19 mouse cellular contexts compared by ENCODE assay signal in the genomic region with DNA sequence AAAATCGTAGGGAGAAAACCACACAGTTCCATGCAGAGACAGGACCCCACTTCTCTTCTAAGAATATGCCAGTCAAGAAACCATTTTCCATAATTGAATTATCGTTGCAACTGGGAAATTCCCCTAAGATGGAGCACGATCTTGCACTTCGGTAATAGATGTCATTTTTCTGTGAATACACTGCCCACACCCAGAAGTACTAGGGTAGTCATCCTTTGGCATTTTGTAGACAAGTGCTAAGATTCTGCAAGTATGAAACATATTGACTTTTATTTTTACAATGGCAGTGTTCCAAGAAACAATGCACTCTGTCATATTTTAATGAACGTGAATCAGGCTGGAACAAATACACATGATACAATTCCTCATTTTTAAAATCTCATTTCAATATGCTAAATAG. TPM values are rescaled to one million over a fixed set of nuclear protein-coding genes. Genes with fewer than 3 reads are reported as not detected.
"Had no signal": no experiment of that assay in that cellular context is flagged by ENCODE, and none has a peak within 500 bp of the region (broad histone marks: within the 10 kb centered on the region; RNA-seq: fewer than 3 reads in every experiment).

No protein-coding gene starts in this region.

- H3K27ac ChIP-seq: kidney, postnatal 0 days; liver, embryonic 13.5 days; midbrain, embryonic 15.5 days; stomach, embryonic 15.5 days had no signal

- H3K9ac ChIP-seq: liver, embryonic 13.5 days; midbrain, embryonic 15.5 days; stomach, embryonic 15.5 days had no signal

- ATAC-seq: midbrain, embryonic 15.5 days had no signal

- H3K9me3 ChIP-seq: midbrain, embryonic 15.5 days; stomach, embryonic 15.5 days had no signal

- DNase-seq: kidney, adult 2 months; kidney, postnatal 25 days; liver, embryonic 13.5 days; lung, adult 2 months; lung, postnatal 14 days; lung, postnatal 4 days; retina, postnatal 1 day; right cerebral cortex, postnatal 25 days; spleen, adult 18-20 months; thymus, postnatal 25 days had no signal

- H3K4me2 ChIP-seq: liver, embryonic 13.5 days; midbrain, embryonic 11.5 days; midbrain, embryonic 15.5 days; stomach, embryonic 15.5 days had no signal

- H3K4me1 ChIP-seq: liver, embryonic 13.5 days; stomach, embryonic 15.5 days had no signal

- H3K36me3 ChIP-seq: liver, embryonic 13.5 days; stomach, embryonic 15.5 days had no signal

- H3K27me3 ChIP-seq: liver, embryonic 13.5 days; midbrain, embryonic 15.5 days; stomach, embryonic 15.5 days had no signal

- H3K4me3 ChIP-seq: liver, embryonic 13.5 days; midbrain, embryonic 15.5 days; myocyte; stomach, embryonic 15.5 days had no signal

RNA-seq across cellular contexts. Expression of a gene that starts 34.5 kb away (rescaled TPM):
- total RNA-seq: megakaryocyte progenitor cell, adult 5-6 weeks; megakaryocyte-erythroid progenitor cell, adult 5-6 weeks; monocyte, adult 5-6 weeks; neutrophil, adult 5-6 weeks had no signal
